Mouse (Mus musculus) olfactory bulb, adult 2 months (tissue): Measurements from ENCODE around the gene Ndufc2.

Source experiments
- CTCF ChIP-seq: fragments of 200-500 bp; IDR thresholded peaks from 2 replicates; pipeline ENCODE4 v1.5.1; 2012; ENCODE audit warnings: low read depth, mild to moderate bottlenecking, low read length, moderate library complexity; ENCODE audit not compliant: insufficient read depth
- POLR2A ChIP-seq: fragments of 200-500 bp; IDR thresholded peaks from 2 replicates; pipeline ENCODE4 v1.6.1; 2012; ENCODE audit warnings: mild to moderate bottlenecking, low read depth, low read length, moderate library complexity; ENCODE audit not compliant: insufficient read depth

DNA sequence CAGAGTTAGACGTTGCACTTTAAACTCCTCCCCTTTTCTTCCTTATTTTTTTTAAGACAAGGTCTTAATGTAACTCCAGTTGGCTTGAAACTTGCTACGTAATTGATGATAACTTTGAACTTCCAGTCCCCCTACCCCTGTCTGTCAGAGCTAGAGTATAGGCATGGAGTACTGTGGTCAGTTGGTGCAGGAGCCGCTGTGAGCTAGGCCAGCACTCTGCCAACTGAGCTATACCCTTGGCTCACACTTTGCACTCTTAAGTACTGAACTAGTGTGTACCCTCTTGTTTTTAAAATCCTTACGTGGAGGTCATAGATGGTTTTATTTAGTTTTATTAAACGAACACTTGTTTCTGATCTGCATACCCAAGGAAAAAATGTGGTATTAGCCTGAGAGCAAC, 20.5 kb upstream of the Ndufc2 start:
- TF ChIP-seq CTCF (no peak), POLR2A (no peak)
